Mouse (Mus musculus) urinary bladder, adult 18-20 months (tissue): Measurements from ENCODE around the gene Csrp1.
A peak's percentile ranks its signal among the peaks of the same experiment; 100 is the strongest.

Experiments
- DNase-seq, 2 experiments: peaks; one replicate each; pipeline ENCODE4 v3.0.0; 2022; ENCODE audit warnings: low spot score in 2 of 2, mixed read lengths in 2 of 2

The Csrp1 gene

GRCm38 (mm10) chr1:135719983-135720382, at the start of gene Csrp1:
Gene Csrp1 (plus strand): TSS chr1:135720061.
- DNase-seq: no peak

- DNase-seq: peak; percentile 61 to 82
These were observed 49.3 kb upstream of the Csrp1 start for GRCm38 (mm10) chr1:135670397-135671130.

GRCm38 (mm10) chr1:135671406-135671805, 48.5 kb upstream of the Csrp1 start:
- DNase-seq: no peak

- DNase-seq: no peak
These were observed 47.9 kb upstream of the Csrp1 start for GRCm38 (mm10) chr1:135671956-135672355.

GRCm38 (mm10) chr1:135672374-135672773, 47.5 kb upstream of the Csrp1 start:
- DNase-seq: no peak

GRCm38 (mm10) chr1:135673423-135673822, 46.4 kb upstream of the Csrp1 start:
- no peak for DNase-seq

GRCm38 (mm10) chr1:135675449-135676129, 44.3 kb upstream of the Csrp1 start:
- DNase-seq: no peak

GRCm38 (mm10) chr1:135676247-135676646, 43.6 kb upstream of the Csrp1 start:
- DNase-seq: no peak

GRCm38 (mm10) chr1:135676938-135677682, 42.8 kb upstream of the Csrp1 start:
- DNase-seq: no peak

- no peak for DNase-seq
These were observed 41.7 kb upstream of the Csrp1 start for GRCm38 (mm10) chr1:135678145-135678544.

GRCm38 (mm10) chr1:135680716-135681115, 39.1 kb upstream of the Csrp1 start:
- no peak for DNase-seq

GRCm38 (mm10) chr1:135681122-135681521, 38.7 kb upstream of the Csrp1 start:
- DNase-seq: no peak

GRCm38 (mm10) chr1:135684895-135685294, 35.0 kb upstream of the Csrp1 start:
- DNase-seq: no peak

GRCm38 (mm10) chr1:135685316-135685715, 34.5 kb upstream of the Csrp1 start:
- no peak for DNase-seq

- peak in 1 of 2 experiments; percentile 19 for DNase-seq
These were observed 32.9 kb upstream of the Csrp1 start for GRCm38 (mm10) chr1:135686792-135687510.

- DNase-seq: peak; percentile 74 to 75
These were observed 31.9 kb upstream of the Csrp1 start for GRCm38 (mm10) chr1:135687771-135688492.

GRCm38 (mm10) chr1:135688686-135689085, 31.2 kb upstream of the Csrp1 start:
- no peak for DNase-seq

- no peak for DNase-seq
These were observed 29.0 kb upstream of the Csrp1 start for GRCm38 (mm10) chr1:135690784-135691416.

- no peak for DNase-seq
These were observed 28.4 kb upstream of the Csrp1 start for GRCm38 (mm10) chr1:135691417-135691815.

GRCm38 (mm10) chr1:135694181-135694580, 25.7 kb upstream of the Csrp1 start:
- DNase-seq: no peak

- DNase-seq: no peak
These were observed 22.4 kb upstream of the Csrp1 start for GRCm38 (mm10) chr1:135697462-135697861.
